Mouse (Mus musculus): Measurements from ENCODE around the gene Sirt2. TPM values are rescaled to one million over a fixed set of nuclear protein-coding genes. Genes with fewer than 3 reads are reported as not detected.

Gene Sirt2
- total and polyA plus RNA-seq, 3 experiments = 34.1 to 103 (median 60.0) TPM

GRCm38 (mm10) chr7:28780067-28780658 lies 13.6 kb downstream of the Sirt2 start:
- peak; percentile 63 for ATAC-seq (ENCODE audit: extremely low read depth, insufficient number of reproducible peaks, low FRiP score, poor library complexity, severe bottlenecking)
- Histone ChIP-seq H3K36me3 (replicated peaks) (peaks cover 78% of the 10 kb centered on the region), H3K4me1 (ENCODE audit: insufficient read depth, low read depth, low read length) (peaks cover 12% of the 10 kb centered on the region), H3K9me3 (replicated peaks) (no peaks in the 10 kb centered on the region), H3K27me3 (ENCODE audit: insufficient read depth, low read length) (no peaks in the 10 kb centered on the region; the same call in 1 of the 2 replicates), H3K4me3 (ENCODE audit: low read depth, low read length) (no peak overlapping the region)
- DNase-seq (ENCODE audit: low spot score) = peak; percentile 82
- no peak for TF ChIP-seq GATA2 (IDR thresholded peaks at IDR 0.05; ENCODE audit: borderline replicate concordance, low read depth, low read length)
- TF ChIP-seq GATA1 (IDR thresholded peaks at IDR 0.05; ENCODE audit: borderline replicate concordance, low read length) = no peak
- no peak for TF ChIP-seq POLR2AphosphoS5 (IDR thresholded peaks at IDR 0.05; ENCODE audit: insufficient replicate concordance, low read depth, low read length)
- no peak for TF ChIP-seq TAL1 (conservative IDR thresholded peaks at IDR 0.05; ENCODE audit: low read depth, low read length)
- peak; percentile 57 for TF ChIP-seq CTCF (IDR thresholded peaks at IDR 0.05; ENCODE audit: low read depth, low read length)

DNA sequence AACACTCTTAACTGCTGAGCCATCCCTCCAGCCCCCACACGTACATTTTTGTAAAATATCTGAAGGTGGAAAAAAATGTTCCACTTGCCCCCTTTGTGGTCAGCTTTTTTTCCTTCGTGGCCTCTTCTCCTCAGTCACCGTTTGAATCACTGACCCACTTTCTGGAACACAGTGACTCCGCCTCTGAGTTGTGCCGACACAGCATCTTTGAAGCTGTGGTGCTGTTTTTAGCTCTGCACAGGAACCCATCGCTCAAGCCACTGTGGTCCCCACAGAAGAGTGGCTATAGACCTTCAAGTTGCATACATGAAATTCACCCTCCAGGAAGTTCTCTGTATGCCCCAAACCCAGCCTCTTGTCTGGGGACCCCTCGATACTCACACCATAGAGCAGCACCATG lies 14.3 kb downstream of the Sirt2 start:
- H3K27me3 ChIP-seq (ENCODE audit: insufficient read depth, low read length) = no peaks in the 10 kb centered on the region; the same call in 1 of the 2 replicates
- no peaks in the 10 kb centered on the region for H3K9me3 ChIP-seq (replicated peaks)
- ATAC-seq (ENCODE audit: extremely low read depth, insufficient number of reproducible peaks, low FRiP score, poor library complexity, severe bottlenecking) (no peak), DNase-seq (ENCODE audit: low spot score) (no peak)
- peaks cover 78% of the 10 kb centered on the region for H3K36me3 ChIP-seq (replicated peaks)
- H3K4me1 ChIP-seq (ENCODE audit: insufficient read depth, low read depth, low read length) = peaks cover 12% of the 10 kb centered on the region
- TF ChIP-seq TAL1 (conservative IDR thresholded peaks at IDR 0.05; ENCODE audit: low read depth, low read length) (no peak), GATA1 (IDR thresholded peaks at IDR 0.05; ENCODE audit: borderline replicate concordance, low read length) (no peak), CTCF (IDR thresholded peaks at IDR 0.05; ENCODE audit: low read depth, low read length) (no peak), GATA2 (IDR thresholded peaks at IDR 0.05; ENCODE audit: borderline replicate concordance, low read depth, low read length) (no peak), POLR2AphosphoS5 (IDR thresholded peaks at IDR 0.05; ENCODE audit: insufficient replicate concordance, low read depth, low read length) (no peak)
- H3K4me3 ChIP-seq (ENCODE audit: low read depth, low read length) = no peak overlapping the region

DNA sequence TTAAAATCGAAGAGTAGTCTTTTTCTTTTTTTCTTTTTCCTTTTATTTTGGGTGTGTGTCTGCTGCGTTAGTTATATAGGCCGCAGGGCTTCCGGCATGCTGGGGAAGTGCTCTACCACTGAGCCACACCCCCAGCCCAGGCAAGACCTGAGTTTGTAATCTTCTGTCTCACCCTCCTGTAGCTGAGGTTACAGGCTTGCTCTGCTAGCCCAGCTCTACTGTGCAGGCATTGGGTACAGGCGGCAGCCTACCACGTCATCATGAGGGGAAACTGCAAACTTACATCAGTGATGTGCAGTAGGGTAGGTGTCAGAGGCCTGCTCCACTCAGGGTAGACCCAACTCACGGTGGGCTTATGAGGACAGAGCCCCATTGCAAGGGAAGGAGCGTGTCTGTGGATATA lies 14.7 kb downstream of the Sirt2 start:
- no peaks in the 10 kb centered on the region; the same call in 1 of the 2 replicates for H3K27me3 ChIP-seq (ENCODE audit: insufficient read depth, low read length)
- H3K4me3 ChIP-seq (ENCODE audit: low read depth, low read length) = no peak overlapping the region
- peaks cover 78% of the 10 kb centered on the region for H3K36me3 ChIP-seq (replicated peaks)
- H3K9me3 ChIP-seq (replicated peaks) = no peaks in the 10 kb centered on the region
- no peak for ATAC-seq (ENCODE audit: extremely low read depth, insufficient number of reproducible peaks, low FRiP score, poor library complexity, severe bottlenecking)
- no peak for TF ChIP-seq GATA1 (IDR thresholded peaks at IDR 0.05; ENCODE audit: borderline replicate concordance, low read length)
- no peak for TF ChIP-seq TAL1 (conservative IDR thresholded peaks at IDR 0.05; ENCODE audit: low read depth, low read length)
- no peak for TF ChIP-seq POLR2AphosphoS5 (IDR thresholded peaks at IDR 0.05; ENCODE audit: insufficient replicate concordance, low read depth, low read length)
- TF ChIP-seq CTCF (IDR thresholded peaks at IDR 0.05; ENCODE audit: low read depth, low read length) = no peak
- no peak for DNase-seq (ENCODE audit: low spot score)
- H3K4me1 ChIP-seq (ENCODE audit: insufficient read depth, low read depth, low read length) = peaks cover 12% of the 10 kb centered on the region

GRCm38 (mm10) chr7:28785161-28785560 lies 18.6 kb downstream of the Sirt2 start:
- Histone ChIP-seq H3K4me1 (ENCODE audit: insufficient read depth, low read depth, low read length) (peaks cover 2% of the 10 kb centered on the region), H3K36me3 (replicated peaks) (peaks cover 82% of the 10 kb centered on the region)

DNA sequence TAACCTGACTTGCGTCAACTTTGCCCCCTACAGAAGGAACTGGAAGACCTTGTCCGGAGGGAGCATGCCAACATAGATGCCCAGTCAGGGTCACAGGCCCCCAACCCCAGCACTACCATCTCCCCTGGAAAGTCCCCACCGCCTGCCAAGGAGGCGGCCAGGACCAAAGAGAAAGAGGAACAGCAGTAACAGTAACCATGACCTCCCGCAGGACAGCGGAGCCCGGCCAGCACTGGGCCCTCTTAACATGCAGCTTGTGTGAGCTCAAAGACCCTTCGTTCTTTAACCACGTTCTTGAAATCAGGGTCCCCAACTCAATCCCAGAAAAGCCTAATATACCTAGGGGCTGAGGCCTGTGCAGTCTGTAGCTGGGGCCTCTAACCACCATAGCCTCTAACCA lies 21.3 kb downstream of the Sirt2 start:
- Histone ChIP-seq H3K27me3 (ENCODE audit: insufficient read depth, low read length) (peaks cover 6% of the 10 kb centered on the region; the same call in 1 of the 2 replicates), H3K36me3 (replicated peaks) (peaks cover 56% of the 10 kb centered on the region), H3K4me1 (ENCODE audit: insufficient read depth, low read depth, low read length) (0 out of 2 replicates have a peak, but pooled peaks cover 5% of the 10 kb centered on the region), H3K9me3 (replicated peaks) (no peaks in the 10 kb centered on the region), H3K4me3 (ENCODE audit: low read depth, low read length) (no peak overlapping the region)
- ATAC-seq (ENCODE audit: extremely low read depth, insufficient number of reproducible peaks, low FRiP score, poor library complexity, severe bottlenecking) (no peak), DNase-seq (ENCODE audit: low spot score) (no peak)
- TF ChIP-seq TAL1 (conservative IDR thresholded peaks at IDR 0.05; ENCODE audit: low read depth, low read length) (no peak), CTCF (IDR thresholded peaks at IDR 0.05; ENCODE audit: low read depth, low read length) (no peak), GATA1 (IDR thresholded peaks at IDR 0.05; ENCODE audit: borderline replicate concordance, low read length) (no peak), GATA2 (IDR thresholded peaks at IDR 0.05; ENCODE audit: borderline replicate concordance, low read depth, low read length) (no peak), POLR2AphosphoS5 (IDR thresholded peaks at IDR 0.05; ENCODE audit: insufficient replicate concordance, low read depth, low read length) (no peak)

More at GRCm38 (mm10) chr7:28785161-28785560, 18.6 kb downstream of the Sirt2 start:
- no peaks in the 10 kb centered on the region for H3K27me3 ChIP-seq (ENCODE audit: insufficient read depth, low read length)
- no peak overlapping the region for H3K4me3 ChIP-seq (ENCODE audit: low read depth, low read length)
- ATAC-seq (ENCODE audit: extremely low read depth, insufficient number of reproducible peaks, low FRiP score, poor library complexity, severe bottlenecking) (no peak), DNase-seq (ENCODE audit: low spot score) (no peak)
- no peaks in the 10 kb centered on the region for H3K9me3 ChIP-seq (replicated peaks)
- TF ChIP-seq POLR2AphosphoS5 (IDR thresholded peaks at IDR 0.05; ENCODE audit: insufficient replicate concordance, low read depth, low read length) (no peak), GATA2 (IDR thresholded peaks at IDR 0.05; ENCODE audit: borderline replicate concordance, low read depth, low read length) (no peak), GATA1 (IDR thresholded peaks at IDR 0.05; ENCODE audit: borderline replicate concordance, low read length) (no peak), TAL1 (conservative IDR thresholded peaks at IDR 0.05; ENCODE audit: low read depth, low read length) (no peak), CTCF (IDR thresholded peaks at IDR 0.05; ENCODE audit: low read depth, low read length) (no peak)

- no peak for DNase-seq (ENCODE audit: low spot score)
- H3K36me3 ChIP-seq (replicated peaks) = peaks cover 49% of the 10 kb centered on the region
- no peak for ATAC-seq (ENCODE audit: extremely low read depth, insufficient number of reproducible peaks, low FRiP score, poor library complexity, severe bottlenecking)
- H3K4me3 ChIP-seq (ENCODE audit: low read depth, low read length) = no peak within 1 kb of the TSS; the same call in 1 of the 2 replicates
- TF ChIP-seq TAL1 (conservative IDR thresholded peaks at IDR 0.05; ENCODE audit: low read depth, low read length) (no peak), GATA2 (IDR thresholded peaks at IDR 0.05; ENCODE audit: borderline replicate concordance, low read depth, low read length) (no peak), POLR2AphosphoS5 (IDR thresholded peaks at IDR 0.05; ENCODE audit: insufficient replicate concordance, low read depth, low read length) (no peak), GATA1 (IDR thresholded peaks at IDR 0.05; ENCODE audit: borderline replicate concordance, low read length) (no peak), CTCF (IDR thresholded peaks at IDR 0.05; ENCODE audit: low read depth, low read length) (no peak)
- peaks cover 6% of the 10 kb centered on the region; the same call in 1 of the 2 replicates for H3K27me3 ChIP-seq (ENCODE audit: insufficient read depth, low read length)
- H3K9me3 ChIP-seq (replicated peaks) = no peaks in the 10 kb centered on the region
- H3K4me1 ChIP-seq (ENCODE audit: insufficient read depth, low read depth, low read length) = 0 out of 2 replicates have a peak, but pooled peaks cover 5% of the 10 kb centered on the region
Observed at GRCm38 (mm10) chr7:28788307-28789195, 22.0 kb downstream of the Sirt2 start, which contains the start of gene Rinl. Gene Rinl (plus strand): TSS chr7:28788969.

All from G1E (cell line).